Mouse (Mus musculus) kidney, embryonic 15.5 days (tissue): ENCODE results near the gene Rmnd5b. TPM values are rescaled to one million over a fixed set of nuclear protein-coding genes. Genes with fewer than 3 reads are reported as not detected.

Experiments
- ATAC-seq: fragments of 200-750 bp; cut with Nextera tagmentation; replicated peaks from 2 replicates; pipeline ENCODE4 v1.8.0; 2017; ENCODE audit warnings: moderate TSS enrichment; ENCODE audit not compliant: low FRiP score
- H3K27ac ChIP-seq: fragments of 300-500 bp; sonication (generic); 2 replicates; pipeline ENCODE4 v1.5.1; 2015; ENCODE audit warnings: mild to moderate bottlenecking, inconsistent platforms
- H3K27me3 ChIP-seq: fragments of 300-500 bp; sonication (generic); 2 replicates; pipeline ENCODE4 v1.6.1; 2015; ENCODE audit warnings: inconsistent platforms
- H3K36me3 ChIP-seq: fragments of 300-500 bp; sonication (generic); 2 replicates; pipeline ENCODE4 v1.6.1; 2015; ENCODE audit warnings: inconsistent platforms
- H3K4me1 ChIP-seq: fragments of 300-500 bp; sonication (generic); 2 replicates; pipeline ENCODE4 v1.6.1; 2015; ENCODE audit warnings: inconsistent platforms
- H3K4me2 ChIP-seq: fragments of 300-500 bp; sonication (generic); 2 replicates; pipeline ENCODE4 v1.6.1; 2015; ENCODE audit warnings: moderate library complexity, mild to moderate bottlenecking, inconsistent platforms
- H3K4me3 ChIP-seq: fragments of 300-500 bp; sonication (generic); replicated peaks from 2 replicates; pipeline ENCODE4 v1.5.1; 2015; ENCODE audit warnings: mild to moderate bottlenecking, inconsistent platforms
- H3K9ac ChIP-seq: fragments of 300-500 bp; sonication (generic); 2 replicates; pipeline ENCODE4 v1.6.1; 2015; ENCODE audit warnings: mild to moderate bottlenecking, inconsistent platforms
- H3K9me3 ChIP-seq: fragments of 300-500 bp; sonication (generic); replicated peaks from 2 replicates; pipeline ENCODE4 v1.6.1; 2016; ENCODE audit warnings: inconsistent platforms
- WGBS: fragments of 180-500 bp; shearing (Covaris S2); methylation state at CpG from one replicate; pipeline ENCODE4 v1.1.7; 2015; ENCODE audit warnings: mixed read lengths; 5-methylcytosine and 5-hydroxymethylcytosine counted together
- polyA plus RNA-seq: library from polyadenylated mRNA; unstranded; fragments of >200 nt; fragmentation: Nextera tagmentation; extraction: Ambion mirVana; gene quantifications from 2 replicates; pipeline ENCODE4 v1.2.1, GENCODE M21; 2015

Gene Rmnd5b
- polyA plus RNA-seq, 1 experiment from 2014 or later, result 44.0 TPM

DNA sequence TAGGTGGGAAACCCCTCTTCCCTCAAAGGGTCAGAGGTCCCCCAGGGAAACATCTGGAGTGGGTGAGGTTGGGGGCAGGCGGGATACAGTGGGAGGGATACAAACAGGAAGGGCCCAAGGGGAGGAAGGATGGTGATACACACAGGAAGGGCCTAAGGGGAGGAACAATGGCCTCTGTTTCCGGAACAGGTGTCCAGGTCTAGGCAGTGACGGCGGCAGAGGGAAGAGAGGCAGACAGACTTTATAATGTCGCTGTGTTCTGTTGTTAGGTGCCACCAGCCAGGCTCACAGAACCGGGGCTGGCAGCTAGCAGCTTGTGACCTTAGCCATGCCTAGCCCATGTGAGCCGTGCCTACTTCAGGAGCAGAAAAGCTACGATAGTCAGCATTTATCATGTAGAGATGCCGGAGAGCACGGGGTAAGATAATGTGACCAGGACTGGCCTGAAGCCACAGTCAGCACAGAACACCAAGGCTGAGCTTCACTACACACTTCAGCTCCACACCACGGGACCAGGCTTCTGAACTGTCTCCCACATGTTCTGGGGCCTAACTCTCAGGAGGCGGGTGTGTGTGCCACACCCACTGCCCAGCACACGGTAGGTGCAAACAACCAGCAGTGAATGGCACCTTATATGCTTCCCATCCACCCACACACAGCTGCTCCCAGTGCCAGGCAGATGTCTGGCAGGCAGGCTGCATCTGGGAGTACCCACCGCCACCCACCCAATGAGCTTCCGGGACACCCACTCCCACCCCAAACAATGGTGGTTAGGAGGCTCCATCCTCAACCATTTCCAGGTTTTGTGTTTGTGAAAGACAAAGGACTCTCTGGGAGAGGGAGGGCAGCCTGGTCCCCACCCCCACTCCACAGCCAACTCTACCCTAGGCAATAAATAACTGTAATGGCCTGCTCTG, 11.3 kb upstream of the Rmnd5b start:
- H3K4me1 ChIP-seq, result peaks cover 62% of the 10 kb centered on the region
- peak overlapping the region; percentile 97; the same call in 1 of the 2 replicates for H3K4me2 ChIP-seq
- WGBS, result 57% methylated on average over 15 of the region's 15 CpGs
- no peak for ATAC-seq
- no peaks in the 10 kb centered on the region for H3K9me3 ChIP-seq
- H3K36me3 ChIP-seq, result peaks cover 38% of the 10 kb centered on the region
- no peak overlapping the region for H3K9ac ChIP-seq
- peak overlapping the region; percentile 5; the same call in 1 of the 2 replicates for H3K4me3 ChIP-seq
- H3K27ac ChIP-seq, result peak overlapping the region; percentile 84
- no peaks in the 10 kb centered on the region for H3K27me3 ChIP-seq

DNA sequence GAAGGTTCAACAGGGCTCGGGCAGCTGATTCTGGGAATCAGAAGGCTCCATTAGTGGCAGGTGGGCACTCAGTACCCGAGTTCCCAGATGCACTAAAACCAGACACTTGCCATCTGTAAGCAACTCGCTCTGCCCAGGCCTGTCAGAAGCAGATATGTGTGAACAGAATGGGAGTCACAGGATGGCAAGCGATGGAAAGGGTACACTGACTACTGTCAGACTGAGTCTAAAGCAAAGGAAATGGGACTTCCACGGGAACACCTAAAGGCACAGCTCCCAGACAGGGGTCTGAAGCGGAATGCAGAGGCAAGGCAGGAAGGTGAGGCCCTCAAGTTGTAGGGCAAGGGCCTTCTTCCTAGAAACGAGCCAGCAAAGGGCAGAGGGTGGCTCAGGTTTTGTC, 10.5 kb upstream of the Rmnd5b start:
- H3K27me3 ChIP-seq, result no peaks in the 10 kb centered on the region
- no peak overlapping the region for H3K4me3 ChIP-seq
- peaks cover 62% of the 10 kb centered on the region for H3K4me1 ChIP-seq
- H3K9me3 ChIP-seq, result no peaks in the 10 kb centered on the region
- H3K4me2 ChIP-seq, result peak overlapping the region; percentile 17; the same call in 1 of the 2 replicates
- no peak overlapping the region for H3K9ac ChIP-seq
- peaks cover 40% of the 10 kb centered on the region for H3K36me3 ChIP-seq
- ATAC-seq, result no peak
- H3K27ac ChIP-seq, result peak overlapping the region; percentile 84
- WGBS, result 64% methylated on average over 7 of the region's 7 CpGs

DNA sequence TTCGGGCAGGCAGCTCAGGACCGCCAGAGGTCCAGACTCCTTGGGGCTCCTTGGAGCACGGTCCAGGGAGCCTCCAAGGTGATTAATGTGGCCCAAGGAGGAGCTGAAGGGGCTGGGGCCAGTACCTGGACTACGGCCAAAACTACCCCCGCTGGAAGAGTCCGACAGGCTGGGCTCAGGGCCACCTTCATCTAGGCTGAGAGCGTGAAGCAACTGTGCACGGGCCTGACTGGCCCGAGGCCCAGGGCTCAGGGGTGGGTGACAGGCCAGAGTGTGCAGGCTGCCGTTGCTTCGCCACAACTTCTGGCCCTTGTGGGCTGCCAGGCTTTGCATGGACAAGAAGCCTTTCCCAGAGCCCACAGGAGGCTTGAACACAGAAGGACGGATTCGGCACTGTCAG, 9.6 kb upstream of the Rmnd5b start:
- Histone ChIP-seq H3K4me3 (no peak overlapping the region), H3K4me1 (peaks cover 54% of the 10 kb centered on the region), H3K9me3 (no peaks in the 10 kb centered on the region), H3K27me3 (no peaks in the 10 kb centered on the region), H3K36me3 (peaks cover 40% of the 10 kb centered on the region), H3K9ac (no peak overlapping the region), H3K4me2 (0 out of 2 replicates have a peak overlapping the region, but pooled peaks have one; percentile 17), H3K27ac (no peak overlapping the region)
- ATAC-seq, result no peak
- WGBS, result 63% methylated on average over 13 of the region's 13 CpGs

DNA sequence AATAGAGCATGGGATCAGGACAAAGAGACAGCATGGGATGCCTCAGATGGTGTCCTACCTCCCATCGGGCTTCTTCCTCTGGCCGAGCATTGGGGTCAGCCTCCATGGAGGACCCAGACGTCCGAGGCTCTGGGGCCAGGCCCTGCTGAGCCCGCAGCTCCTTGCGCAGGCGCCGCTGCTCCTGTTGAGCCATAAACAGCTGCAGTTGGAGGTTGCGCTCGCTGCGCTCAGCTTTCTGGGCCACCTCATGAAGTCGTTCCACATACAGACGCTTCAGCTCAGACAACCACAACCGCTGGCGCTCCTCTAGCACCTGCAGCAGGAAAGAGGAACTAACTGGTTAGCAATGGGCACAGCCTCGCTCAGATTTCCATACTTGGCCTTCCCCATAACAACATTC, 8.5 kb upstream of the Rmnd5b start:
- no peak overlapping the region for H3K27ac ChIP-seq
- no peaks in the 10 kb centered on the region for H3K9me3 ChIP-seq
- H3K4me2 ChIP-seq, result no peak overlapping the region
- no peak overlapping the region for H3K4me3 ChIP-seq
- 77% methylated on average over 16 of the region's 16 CpGs for WGBS
- peaks cover 43% of the 10 kb centered on the region for H3K4me1 ChIP-seq
- no peaks in the 10 kb centered on the region for H3K27me3 ChIP-seq
- no peak overlapping the region for H3K9ac ChIP-seq
- no peak for ATAC-seq
- peaks cover 40% of the 10 kb centered on the region for H3K36me3 ChIP-seq

DNA sequence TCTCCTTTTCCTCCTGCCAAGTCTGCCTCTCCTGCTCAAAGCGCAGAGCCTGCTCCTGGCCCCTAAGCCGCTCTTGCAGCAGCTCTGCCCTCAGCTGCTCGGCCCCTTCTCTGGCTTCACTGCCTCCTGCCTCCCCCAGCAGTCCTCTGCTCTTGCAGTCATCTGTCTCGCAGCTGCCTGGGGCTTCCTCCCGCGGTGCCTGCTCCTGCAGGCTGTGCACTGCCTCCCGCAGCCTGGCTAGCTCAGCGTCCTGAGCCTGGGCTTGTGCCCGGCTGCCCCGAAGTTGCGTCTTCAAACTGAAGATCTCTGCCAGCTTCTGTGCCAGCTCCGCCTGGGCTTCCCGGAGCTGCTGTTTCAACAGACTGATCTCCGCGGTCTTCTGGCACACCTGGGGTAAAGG, 8.1 kb upstream of the Rmnd5b start:
- Histone ChIP-seq H3K27me3 (no peaks in the 10 kb centered on the region), H3K36me3 (peaks cover 40% of the 10 kb centered on the region), H3K4me3 (no peak overlapping the region), H3K4me2 (no peak overlapping the region), H3K9ac (no peak overlapping the region), H3K27ac (no peak overlapping the region), H3K9me3 (no peaks in the 10 kb centered on the region), H3K4me1 (peaks cover 39% of the 10 kb centered on the region)
- ATAC-seq, result no peak
- 69% methylated on average over 15 of the region's 15 CpGs for WGBS

DNA sequence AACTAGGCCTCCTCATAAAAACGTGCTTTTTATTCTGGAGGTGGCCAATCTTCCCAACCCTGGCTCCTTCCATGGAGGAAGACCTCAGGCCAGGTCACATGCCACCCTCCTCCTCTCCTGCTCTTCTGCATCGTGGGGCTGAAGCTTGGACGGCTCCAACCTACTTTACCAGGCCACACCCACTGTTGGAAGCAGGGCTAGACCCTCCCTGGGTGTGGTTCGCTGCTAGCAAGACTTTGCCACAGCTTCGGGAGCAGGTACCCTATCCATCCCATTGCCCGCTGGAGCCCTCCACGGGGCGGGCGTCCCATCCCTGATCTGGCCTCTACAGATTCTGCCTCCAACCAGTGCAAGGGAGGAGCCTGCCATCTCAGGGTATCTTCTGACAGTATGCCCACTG, 7.5 kb upstream of the Rmnd5b start:
- no peak overlapping the region for H3K27ac ChIP-seq

DNA sequence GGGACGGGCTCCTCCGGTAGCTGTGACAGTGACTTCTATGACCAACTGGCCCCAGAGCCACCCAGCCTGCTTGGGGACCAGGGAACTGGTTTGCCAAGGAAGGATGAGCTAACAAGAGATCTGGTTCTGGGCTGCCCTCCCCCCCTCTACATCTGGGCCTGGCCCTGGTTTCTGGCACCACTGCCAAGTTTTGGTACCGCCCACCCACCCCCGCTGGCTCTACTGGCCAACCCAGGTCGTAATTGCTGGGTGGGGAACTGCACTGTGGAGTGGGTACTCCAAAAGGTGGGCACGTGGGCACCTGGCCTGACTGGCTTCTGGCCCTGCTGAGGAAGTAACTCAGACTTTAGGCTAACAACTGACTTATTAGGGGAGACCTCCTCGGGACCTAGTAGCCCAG, 5.1 kb upstream of the Rmnd5b start:
- H3K9me3 ChIP-seq, result no peaks in the 10 kb centered on the region
- H3K4me1 ChIP-seq, result peaks cover 32% of the 10 kb centered on the region
- H3K9ac ChIP-seq, result no peak overlapping the region
- 79% methylated on average over 7 of the region's 7 CpGs for WGBS
- H3K4me2 ChIP-seq, result no peak overlapping the region
- no peaks in the 10 kb centered on the region for H3K27me3 ChIP-seq
- no peak for ATAC-seq
- H3K36me3 ChIP-seq, result peaks cover 39% of the 10 kb centered on the region
- no peak overlapping the region for H3K4me3 ChIP-seq
- no peak overlapping the region for H3K27ac ChIP-seq

More for the DNA sequence above, 7.5 kb upstream of the Rmnd5b start:
- no peak for ATAC-seq
- 74% methylated on average over 9 of the region's 9 CpGs for WGBS
- Histone ChIP-seq H3K27me3 (no peaks in the 10 kb centered on the region), H3K4me2 (no peak overlapping the region), H3K9ac (no peak overlapping the region), H3K4me1 (peaks cover 35% of the 10 kb centered on the region), H3K36me3 (peaks cover 40% of the 10 kb centered on the region), H3K9me3 (no peaks in the 10 kb centered on the region), H3K4me3 (no peak overlapping the region)

DNA sequence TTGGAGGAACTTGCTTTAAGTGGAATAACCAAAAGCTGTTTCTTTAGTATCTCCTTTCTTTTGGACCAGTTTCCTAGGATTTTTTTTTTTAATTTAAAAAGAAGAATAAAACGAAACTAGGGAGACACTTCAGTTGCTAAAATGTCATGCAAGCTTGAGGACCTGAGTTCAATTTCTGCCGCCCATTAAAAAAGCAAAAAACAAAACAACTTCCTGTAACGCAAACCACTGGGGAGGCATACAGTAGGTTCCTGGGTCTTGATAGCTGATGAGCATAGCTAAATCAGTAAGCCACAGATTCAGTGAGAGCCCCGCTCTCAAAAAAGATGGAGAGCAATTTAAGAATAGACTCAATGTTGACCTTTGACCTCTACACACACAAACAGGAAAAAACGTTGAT, 2.8 kb upstream of the Rmnd5b start:
- Histone ChIP-seq H3K9me3 (no peaks in the 10 kb centered on the region), H3K27me3 (no peaks in the 10 kb centered on the region), H3K4me2 (peak overlapping the region; percentile 57), H3K36me3 (peaks cover 16% of the 10 kb centered on the region), H3K4me3 (no peak overlapping the region), H3K27ac (peak overlapping the region; percentile 64), H3K4me1 (peaks cover 28% of the 10 kb centered on the region), H3K9ac (no peak overlapping the region)
- no peak for ATAC-seq
- WGBS, result 71% methylated on average over 5 of the region's 5 CpGs

DNA sequence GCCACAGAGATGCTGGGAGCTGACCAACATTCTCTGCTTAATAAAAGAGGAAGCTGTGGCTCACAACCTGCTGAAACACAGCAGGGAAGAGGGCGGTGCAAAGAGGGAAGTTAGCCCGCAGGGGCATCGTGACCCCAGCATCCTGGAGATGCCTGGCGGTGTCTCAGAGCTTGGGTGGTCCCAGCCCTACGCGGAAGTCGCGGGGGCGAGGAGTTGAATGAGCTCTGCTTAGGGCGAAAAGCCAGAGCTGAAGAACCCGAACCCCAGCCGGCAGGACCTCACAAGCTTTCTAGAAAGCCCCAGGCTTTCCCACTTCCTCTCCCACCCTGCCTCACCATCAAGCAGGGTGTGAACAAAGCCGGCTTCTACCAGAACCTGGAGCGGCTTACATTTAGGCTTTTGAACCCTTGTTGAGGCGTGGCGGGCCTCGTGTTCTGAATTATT, 2.3 kb upstream of the Rmnd5b start:
- 5% methylated on average over 17 of the region's 17 CpGs for whole genome bisulfite sequencing
- H3K9ac ChIP-seq, result peak overlapping the region; percentile 29; the same call in 1 of the 2 replicates

DNA sequence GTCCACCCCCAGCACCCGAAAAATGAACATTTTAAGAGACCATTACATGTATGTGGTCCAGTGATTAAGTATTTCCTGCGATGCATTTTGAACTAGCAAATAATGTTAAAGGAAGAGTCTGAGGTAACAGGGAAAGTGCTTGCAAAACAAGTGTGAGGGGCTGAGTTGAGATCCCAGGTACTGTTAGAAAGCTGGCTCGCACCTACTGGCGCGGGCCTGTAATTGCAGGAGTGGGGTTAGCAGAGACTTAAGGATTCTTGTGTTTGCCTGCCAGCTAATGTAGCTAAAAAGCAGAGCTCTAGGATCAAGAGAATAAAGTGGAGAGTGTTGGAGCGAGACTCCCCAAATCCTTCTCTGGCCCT, 608 bp upstream of the Rmnd5b start:
- 2% methylated on average over 6 of the region's 6 CpGs for WGBS
- peaks cover 43% of the 10 kb centered on the region for H3K4me1 ChIP-seq
- peak; percentile 53; the same call in 1 of the 2 replicates for ATAC-seq
- H3K4me3 ChIP-seq, result peak overlapping the region; percentile 85
- peak overlapping the region; percentile 73 for H3K9ac ChIP-seq
- no peaks in the 10 kb centered on the region for H3K36me3 ChIP-seq
- peak overlapping the region; percentile 90 for H3K27ac ChIP-seq
- H3K9me3 ChIP-seq, result no peaks in the 10 kb centered on the region
- peak overlapping the region; percentile 85 for H3K4me2 ChIP-seq
- H3K27me3 ChIP-seq, result no peaks in the 10 kb centered on the region

More for the DNA sequence above, 2.3 kb upstream of the Rmnd5b start:
- Histone ChIP-seq H3K36me3 (peaks cover 11% of the 10 kb centered on the region), H3K4me2 (peak overlapping the region; percentile 57), H3K4me1 (peaks cover 28% of the 10 kb centered on the region), H3K27ac (peak overlapping the region; percentile 64), H3K27me3 (no peaks in the 10 kb centered on the region), H3K9me3 (no peaks in the 10 kb centered on the region), H3K4me3 (peak overlapping the region; percentile 27)
- 0 out of 2 replicates have a peak, but pooled peaks have one; percentile 9 for ATAC-seq

DNA sequence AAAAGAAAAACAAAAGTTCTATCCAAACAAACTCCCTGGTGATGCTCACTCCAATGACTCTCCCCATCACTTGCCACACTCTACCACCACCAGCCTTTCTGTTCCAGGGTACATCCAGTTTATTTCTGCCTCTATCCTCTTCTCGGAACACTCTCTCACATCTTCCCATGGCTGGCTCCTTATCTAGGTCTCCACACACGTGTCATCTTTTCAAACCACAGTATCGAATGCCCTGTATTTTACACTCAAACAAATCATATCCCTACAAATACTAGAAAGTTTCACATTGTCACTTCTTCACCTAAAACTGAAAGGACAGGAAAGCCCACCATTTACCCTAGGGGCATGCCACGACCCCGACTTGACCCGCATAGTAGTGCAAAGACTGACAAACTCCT, 570 bp downstream of the Rmnd5b start:
- 20% methylated on average over 6 of the region's 6 CpGs for WGBS
- no peaks in the 10 kb centered on the region for H3K27me3 ChIP-seq
- no peaks in the 10 kb centered on the region for H3K36me3 ChIP-seq
- H3K4me2 ChIP-seq, result peak overlapping the region; percentile 85
- peak overlapping the region; percentile 73 for H3K9ac ChIP-seq
- H3K27ac ChIP-seq, result peak overlapping the region; percentile 90
- H3K4me3 ChIP-seq, result peak overlapping the region; percentile 85
- no peak for ATAC-seq
- peaks cover 50% of the 10 kb centered on the region for H3K4me1 ChIP-seq
- no peaks in the 10 kb centered on the region for H3K9me3 ChIP-seq

DNA sequence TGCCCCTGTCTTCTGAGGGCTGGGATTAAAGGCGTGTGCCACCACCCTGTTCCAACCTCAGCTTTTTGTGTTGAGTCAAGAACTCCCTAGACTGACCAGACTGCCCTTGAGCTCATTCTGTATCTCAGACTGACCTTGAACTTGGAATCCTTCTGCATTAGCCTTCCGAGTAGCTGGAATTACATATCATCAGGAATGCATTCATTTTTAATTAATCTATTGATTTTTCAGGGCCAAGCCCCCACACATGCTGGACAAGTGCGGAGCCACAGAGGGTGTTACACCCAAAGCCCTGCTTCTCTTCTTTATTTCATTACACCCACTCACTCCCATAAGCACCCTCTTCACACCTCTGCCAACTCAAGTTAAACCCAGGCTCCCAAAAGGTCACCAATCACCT, 2.0 kb downstream of the Rmnd5b start:
- no peak for ATAC-seq
- Histone ChIP-seq H3K27ac (no peak overlapping the region), H3K4me3 (no peak overlapping the region), H3K4me1 (peaks cover 52% of the 10 kb centered on the region), H3K27me3 (no peaks in the 10 kb centered on the region), H3K36me3 (peaks cover 5% of the 10 kb centered on the region; the same call in 1 of the 2 replicates), H3K4me2 (no peak overlapping the region), H3K9me3 (no peaks in the 10 kb centered on the region), H3K9ac (no peak overlapping the region)
- 90% methylated on average over 3 of the region's 3 CpGs for WGBS
